Mouse (Mus musculus): ENCODE data around the gene Paqr3. TPM values are rescaled to one million over a fixed set of nuclear protein-coding genes. Genes with fewer than 3 reads are reported as not detected.

The Paqr3 gene
- polyA plus RNA-seq, 1 experiment from 2014 or later, result 3.4 TPM

GRCm38 (mm10) chr5:97054801-97055200 is 56.6 kb downstream of the Paqr3 start:
- peaks cover 27% of the 10 kb centered on the region for H3K36me3 ChIP-seq (ENCODE audit: insufficient read depth)
- no peak overlapping the region for H3K9ac ChIP-seq
- no peak overlapping the region for H3K4me3 ChIP-seq (ENCODE audit: low read depth, low read length)
- 78% methylated on average over 10 of the region's 10 CpGs for whole genome bisulfite sequencing
- DNase-seq, result no peak
- no peak for ATAC-seq (ENCODE audit: insufficient read depth)
- H3K4me2 ChIP-seq, result no peak overlapping the region
- H3K4me1 ChIP-seq (ENCODE audit: insufficient read depth), result no peaks in the 10 kb centered on the region
- H3K27me3 ChIP-seq (ENCODE audit: insufficient read depth, low read length), result no peaks in the 10 kb centered on the region
- no peak for TF ChIP-seq CTCF (IDR thresholded peaks at IDR 0.05; ENCODE audit: low read depth)
- no peak overlapping the region for H3K27ac ChIP-seq (ENCODE audit: low read depth)
- H3K9me3 ChIP-seq (ENCODE audit: low read depth, low read length), result no peaks in the 10 kb centered on the region

GRCm38 (mm10) chr5:97054166-97054565 is 57.2 kb downstream of the Paqr3 start:
- WGBS, result 88% methylated on average over 5 of the region's 5 CpGs

GRCm38 (mm10) chr5:97048905-97049304 is 62.5 kb downstream of the Paqr3 start:
- no peak overlapping the region for H3K9ac ChIP-seq
- no peaks in the 10 kb centered on the region for H3K4me1 ChIP-seq (ENCODE audit: insufficient read depth)
- no peaks in the 10 kb centered on the region for H3K9me3 ChIP-seq (ENCODE audit: low read depth, low read length)
- no peak overlapping the region for H3K4me2 ChIP-seq
- no peak overlapping the region for H3K4me3 ChIP-seq (ENCODE audit: low read depth, low read length)
- ATAC-seq (ENCODE audit: insufficient read depth), result no peak
- no peak for DNase-seq
- H3K27ac ChIP-seq (ENCODE audit: low read depth), result no peak overlapping the region
- H3K27me3 ChIP-seq (ENCODE audit: insufficient read depth, low read length), result no peaks in the 10 kb centered on the region
- peaks cover 9% of the 10 kb centered on the region; the same call in 1 of the 2 replicates for H3K36me3 ChIP-seq (ENCODE audit: insufficient read depth)
- TF ChIP-seq CTCF (IDR thresholded peaks at IDR 0.05; ENCODE audit: low read depth), result no peak
- WGBS, result 86% methylated on average over 5 of the region's 5 CpGs

More at GRCm38 (mm10) chr5:97054166-97054565, 57.2 kb downstream of the Paqr3 start:
- Histone ChIP-seq H3K9me3 (ENCODE audit: low read depth, low read length) (no peaks in the 10 kb centered on the region), H3K27ac (ENCODE audit: low read depth) (no peak overlapping the region), H3K27me3 (ENCODE audit: insufficient read depth, low read length) (no peaks in the 10 kb centered on the region), H3K4me2 (no peak overlapping the region), H3K4me3 (ENCODE audit: low read depth, low read length) (no peak overlapping the region), H3K4me1 (ENCODE audit: insufficient read depth) (no peaks in the 10 kb centered on the region), H3K36me3 (ENCODE audit: insufficient read depth) (peaks cover 27% of the 10 kb centered on the region), H3K9ac (no peak overlapping the region)
- ATAC-seq (ENCODE audit: insufficient read depth), result no peak
- TF ChIP-seq CTCF (IDR thresholded peaks at IDR 0.05; ENCODE audit: low read depth), result no peak
- DNase-seq, result no peak

- no peak overlapping the region for H3K4me3 ChIP-seq (ENCODE audit: low read depth, low read length)
- H3K27ac ChIP-seq (ENCODE audit: low read depth), result no peak overlapping the region
- H3K9me3 ChIP-seq (ENCODE audit: low read depth, low read length), result no peaks in the 10 kb centered on the region
- ATAC-seq (ENCODE audit: insufficient read depth), result no peak
- DNase-seq, result no peak
- WGBS, result 87% methylated on average over 10 of the region's 10 CpGs
- H3K4me2 ChIP-seq, result no peak overlapping the region
- H3K36me3 ChIP-seq (ENCODE audit: insufficient read depth), result peaks cover 7% of the 10 kb centered on the region; the same call in 1 of the 2 replicates
- no peaks in the 10 kb centered on the region for H3K27me3 ChIP-seq (ENCODE audit: insufficient read depth, low read length)
- no peak for TF ChIP-seq CTCF (IDR thresholded peaks at IDR 0.05; ENCODE audit: low read depth)
- H3K4me1 ChIP-seq (ENCODE audit: insufficient read depth), result no peaks in the 10 kb centered on the region
- no peak overlapping the region for H3K9ac ChIP-seq
Observed at GRCm38 (mm10) chr5:97046680-97047079, 64.7 kb downstream of the Paqr3 start.

GRCm38 (mm10) chr5:97045260-97045659 is 66.1 kb downstream of the Paqr3 start:
- DNase-seq (no peak), ATAC-seq (ENCODE audit: insufficient read depth) (no peak)
- TF ChIP-seq CTCF (IDR thresholded peaks at IDR 0.05; ENCODE audit: low read depth), result no peak
- H3K27ac ChIP-seq (ENCODE audit: low read depth), result no peak overlapping the region
- no peaks in the 10 kb centered on the region for H3K4me1 ChIP-seq (ENCODE audit: insufficient read depth)
- H3K4me2 ChIP-seq, result no peak overlapping the region
- 80% methylated on average over 7 of the region's 7 CpGs for WGBS
- no peak overlapping the region for H3K4me3 ChIP-seq (ENCODE audit: low read depth, low read length)
- peaks cover 6% of the 10 kb centered on the region for H3K36me3 ChIP-seq (ENCODE audit: insufficient read depth)
- H3K9ac ChIP-seq, result no peak overlapping the region
- H3K27me3 ChIP-seq (ENCODE audit: insufficient read depth, low read length), result no peaks in the 10 kb centered on the region
- H3K9me3 ChIP-seq (ENCODE audit: low read depth, low read length), result no peaks in the 10 kb centered on the region

Other genes with a start within 250 kb of the Paqr3 start
- 11.0 and 12.1 TPM in 2 replicates for gene Bmp2k, start 113.9 kb downstream of the Paqr3 start, polyA plus RNA-seq (2014; fragmentation: Nextera tagmentation; extraction: Ambion mirVana)

Data from lung, embryonic 14.5 days (tissue).